Mouse (Mus musculus) neural tube, embryonic 14.5 days (tissue): ENCODE measurements around the gene 1700020A23Rik. TPM values are rescaled to one million over a fixed set of nuclear protein-coding genes. Genes with fewer than 3 reads are reported as not detected.
A peak's percentile ranks its signal among the peaks of the same experiment; 100 is the strongest.

Source experiments
- ATAC-seq: fragments of 200-750 bp; cut with Nextera tagmentation; 2 replicates; pipeline ENCODE4 v1.8.0; 2017; ENCODE audit warnings: low read depth, mild to moderate bottlenecking, moderate TSS enrichment, moderate library complexity
- H3K27ac ChIP-seq: fragments of 300-500 bp; sonication (generic); 2 replicates; pipeline ENCODE4 v1.5.1; 2014; ENCODE audit warnings: low read depth, mild to moderate bottlenecking, control low read depth, low read length, moderate library complexity, mixed read lengths
- H3K27me3 ChIP-seq: fragments of 300-500 bp; sonication (generic); 2 replicates; pipeline ENCODE4 v1.6.1; 2014; ENCODE audit warnings: low read length; ENCODE audit not compliant: control insufficient read depth, insufficient read depth
- H3K36me3 ChIP-seq: fragments of 300-500 bp; sonication (generic); 2 replicates; pipeline ENCODE4 v1.6.1; 2014; ENCODE audit warnings: low read length, mixed read lengths; ENCODE audit not compliant: control insufficient read depth, insufficient read depth
- H3K4me1 ChIP-seq: fragments of 300-500 bp; sonication (generic); 2 replicates; pipeline ENCODE4 v1.6.1; 2014; ENCODE audit warnings: low read length; ENCODE audit not compliant: control insufficient read depth, insufficient read depth
- H3K4me2 ChIP-seq: fragments of 300-500 bp; sonication (generic); 2 replicates; pipeline ENCODE4 v1.6.1; 2014; ENCODE audit warnings: mild to moderate bottlenecking, low read depth, low read length, control low read depth
- H3K4me3 ChIP-seq: fragments of 300-500 bp; sonication (generic); 2 replicates; pipeline ENCODE4 v1.5.1; 2014; ENCODE audit warnings: low read depth, low read length, control low read depth, mixed read lengths
- H3K9ac ChIP-seq: fragments of 300-500 bp; sonication (generic); replicated peaks from 2 replicates; pipeline ENCODE4 v1.6.1; 2014; ENCODE audit warnings: low read depth, mild to moderate bottlenecking, control low read depth, low read length, mixed read lengths
- H3K9me3 ChIP-seq: fragments of 300-500 bp; sonication (generic); 2 replicates; pipeline ENCODE4 v1.6.1; 2016; ENCODE audit warnings: low read length; ENCODE audit not compliant: control insufficient read depth
- WGBS: fragments of 180-500 bp; shearing (Covaris S2); extraction: QIAGEN DNeasy Blood & Tissue Kit; methylation state at CpG from one replicate; pipeline ENCODE4 v1.1.7; 2014; 5-methylcytosine and 5-hydroxymethylcytosine counted together
- polyA plus RNA-seq: library from polyadenylated mRNA; unstranded; fragments of >200 nt; fragmentation: Nextera tagmentation; extraction: Ambion mirVana; gene quantifications from 2 replicates; pipeline ENCODE4 v1.2.1, GENCODE M21; 2014

Gene 1700020A23Rik
- polyA plus RNA-seq, 1 experiment from 2014 or later = 0.91 TPM

GRCm38 (mm10) chr2:130401891-130402290, 3.2 kb upstream of the 1700020A23Rik start:
- no peak overlapping the region for H3K4me3 ChIP-seq
- no peak for ATAC-seq
- 83% methylated on average over 4 of the region's 4 CpGs for WGBS
- H3K27ac ChIP-seq = no peak overlapping the region
- H3K9ac ChIP-seq = no peak overlapping the region
- no peaks in the 10 kb centered on the region for H3K27me3 ChIP-seq
- H3K4me1 ChIP-seq = peaks cover 7% of the 10 kb centered on the region; the same call in 1 of the 2 replicates
- H3K4me2 ChIP-seq = no peak overlapping the region
- no peaks in the 10 kb centered on the region for H3K36me3 ChIP-seq
- no peaks in the 10 kb centered on the region for H3K9me3 ChIP-seq

DNA sequence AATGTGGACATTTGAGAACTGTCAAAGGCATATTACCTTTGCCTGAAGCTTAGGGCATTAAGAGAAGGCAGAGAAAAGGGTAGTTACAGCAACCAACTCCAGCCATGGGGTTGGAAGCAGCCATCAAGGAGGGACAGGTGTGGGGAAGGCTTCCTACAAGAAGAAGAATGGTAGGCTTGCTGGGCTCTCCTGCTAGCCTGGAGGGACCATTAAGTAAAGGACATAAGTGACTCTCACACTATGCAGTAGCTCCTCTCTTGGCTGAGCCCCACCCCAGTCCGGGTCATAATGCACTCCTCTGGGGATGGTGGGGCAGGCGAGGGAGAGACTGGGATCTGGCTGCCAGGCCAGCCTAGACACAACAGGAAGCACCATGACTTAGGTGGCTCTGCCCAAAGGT, 1.1 kb downstream of the 1700020A23Rik start, which contains the start of gene Tmem239:
Gene Tmem239 (plus strand): TSS at position 301 of the 400 bp plus-strand sequence.
- Histone ChIP-seq H3K9me3 (no peaks in the 10 kb centered on the region), H3K4me2 (no peak within 1 kb of the TSS), H3K4me1 (no peaks in the 10 kb centered on the region), H3K27me3 (no peaks in the 10 kb centered on the region), H3K36me3 (no peaks in the 10 kb centered on the region), H3K27ac (no peak within 1 kb of the TSS), H3K9ac (no peak within 1 kb of the TSS), H3K4me3 (no peak within 1 kb of the TSS)
- 83% methylated on average over 2 of the region's 2 CpGs for WGBS
- no peak for ATAC-seq

- H3K9ac ChIP-seq = no peak overlapping the region
- 34% methylated on average over 6 of the region's 6 CpGs for WGBS
- H3K4me3 ChIP-seq = no peak overlapping the region
- no peaks in the 10 kb centered on the region for H3K27me3 ChIP-seq
- no peak for ATAC-seq
- H3K4me1 ChIP-seq = no peaks in the 10 kb centered on the region
- H3K4me2 ChIP-seq = no peak overlapping the region
- H3K27ac ChIP-seq = no peak overlapping the region
- no peaks in the 10 kb centered on the region for H3K36me3 ChIP-seq
- H3K9me3 ChIP-seq = no peaks in the 10 kb centered on the region
Measured at GRCm38 (mm10) chr2:130408194-130408593, 3.1 kb downstream of the 1700020A23Rik start.

- H3K4me2 ChIP-seq = no peak overlapping the region
- H3K4me1 ChIP-seq = no peaks in the 10 kb centered on the region
- peak; percentile 82 for ATAC-seq
- H3K9me3 ChIP-seq = no peaks in the 10 kb centered on the region
- no peaks in the 10 kb centered on the region for H3K36me3 ChIP-seq
- WGBS = 37% methylated on average over 16 of the region's 16 CpGs
- no peak overlapping the region for H3K9ac ChIP-seq
- H3K27me3 ChIP-seq = no peaks in the 10 kb centered on the region
- no peak overlapping the region for H3K4me3 ChIP-seq
- H3K27ac ChIP-seq = no peak overlapping the region
Measured at GRCm38 (mm10) chr2:130411558-130412495, 6.8 kb downstream of the 1700020A23Rik start.

GRCm38 (mm10) chr2:130412775-130413174, 7.7 kb downstream of the 1700020A23Rik start:
- Histone ChIP-seq H3K27ac (no peak overlapping the region), H3K4me3 (no peak overlapping the region), H3K27me3 (no peaks in the 10 kb centered on the region), H3K36me3 (no peaks in the 10 kb centered on the region), H3K9me3 (no peaks in the 10 kb centered on the region), H3K9ac (no peak overlapping the region), H3K4me2 (no peak overlapping the region), H3K4me1 (no peaks in the 10 kb centered on the region)
- no peak for ATAC-seq
- 80% methylated on average over 3 of the region's 3 CpGs for WGBS

- Histone ChIP-seq H3K9ac (no peak overlapping the region), H3K9me3 (no peaks in the 10 kb centered on the region), H3K36me3 (0 out of 2 replicates have a peak, but pooled peaks cover 5% of the 10 kb centered on the region), H3K4me1 (no peaks in the 10 kb centered on the region), H3K4me3 (no peak overlapping the region), H3K4me2 (no peak overlapping the region), H3K27ac (no peak overlapping the region), H3K27me3 (no peaks in the 10 kb centered on the region)
- 68% methylated on average over 6 of the region's 6 CpGs for WGBS
- ATAC-seq = no peak
Measured at GRCm38 (mm10) chr2:130414094-130414856, 9.2 kb downstream of the 1700020A23Rik start.

DNA sequence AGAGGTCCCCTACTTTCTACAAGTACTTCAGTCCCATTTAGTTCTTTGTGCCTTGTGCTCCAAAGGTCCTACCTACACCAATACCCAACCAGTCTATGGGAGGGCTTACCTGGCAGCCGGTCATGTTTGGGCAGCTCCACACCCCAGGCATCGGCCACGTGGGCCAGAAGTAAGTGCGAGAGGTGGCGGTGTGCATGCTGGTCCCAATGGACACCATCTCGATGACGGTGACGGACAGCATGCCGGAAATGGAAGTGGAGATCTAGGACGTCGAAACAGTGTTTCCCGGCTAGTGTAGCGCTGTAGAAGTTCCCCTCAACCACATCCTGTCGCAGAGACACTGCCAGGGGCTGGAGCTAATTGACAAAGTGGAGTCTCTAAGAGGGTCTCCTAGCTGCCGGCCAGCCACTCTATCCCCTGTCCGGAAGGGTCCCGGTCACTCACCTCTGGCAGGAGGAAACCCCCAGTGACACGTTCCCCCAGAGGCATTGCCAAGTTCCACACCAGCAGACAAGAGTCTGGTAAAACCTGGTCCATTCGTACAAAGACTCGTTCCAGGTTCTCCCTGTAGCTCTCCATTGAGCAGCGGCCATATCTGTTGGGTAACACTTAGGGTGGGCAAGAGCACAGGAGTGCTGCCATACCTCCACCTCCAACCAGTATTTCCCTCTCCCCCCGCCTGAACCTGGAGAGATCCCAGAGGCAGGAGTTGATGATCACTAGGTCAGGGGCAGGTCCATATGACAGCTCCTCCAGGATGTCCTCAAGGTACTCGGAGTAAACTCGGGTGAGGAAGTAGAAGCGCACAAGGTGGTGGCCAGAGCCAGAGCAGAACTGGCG, 16.9 kb downstream of the 1700020A23Rik start:
- peaks cover 14% of the 10 kb centered on the region for H3K4me1 ChIP-seq
- ATAC-seq = no peak

GRCm38 (mm10) chr2:130423397-130424125, 18.5 kb downstream of the 1700020A23Rik start:
- Histone ChIP-seq H3K4me3 (peak overlapping the region; percentile 74), H3K36me3 (0 out of 2 replicates have a peak, but pooled peaks cover 5% of the 10 kb centered on the region), H3K4me1 (peaks cover 14% of the 10 kb centered on the region), H3K27me3 (no peaks in the 10 kb centered on the region), H3K4me2 (peak overlapping the region; percentile 71), H3K27ac (peak overlapping the region; percentile 92), H3K9ac (peak overlapping the region; percentile 82), H3K9me3 (no peaks in the 10 kb centered on the region)
- WGBS = 15% methylated on average over 43 of the region's 49 CpGs
- peak; percentile 84 for ATAC-seq

More for the DNA sequence above, 16.9 kb downstream of the 1700020A23Rik start:
- H3K27me3 ChIP-seq = no peaks in the 10 kb centered on the region
- no peak overlapping the region for H3K27ac ChIP-seq
- H3K4me3 ChIP-seq = no peak overlapping the region
- no peaks in the 10 kb centered on the region for H3K9me3 ChIP-seq
- 98% methylated on average over 26 of the region's 26 CpGs for WGBS
- H3K4me2 ChIP-seq = no peak overlapping the region
- H3K36me3 ChIP-seq = 0 out of 2 replicates have a peak, but pooled peaks cover 5% of the 10 kb centered on the region
- no peak overlapping the region for H3K9ac ChIP-seq
